ENCODE assay signal across 27 mouse cellular contexts in the genomic region with DNA sequence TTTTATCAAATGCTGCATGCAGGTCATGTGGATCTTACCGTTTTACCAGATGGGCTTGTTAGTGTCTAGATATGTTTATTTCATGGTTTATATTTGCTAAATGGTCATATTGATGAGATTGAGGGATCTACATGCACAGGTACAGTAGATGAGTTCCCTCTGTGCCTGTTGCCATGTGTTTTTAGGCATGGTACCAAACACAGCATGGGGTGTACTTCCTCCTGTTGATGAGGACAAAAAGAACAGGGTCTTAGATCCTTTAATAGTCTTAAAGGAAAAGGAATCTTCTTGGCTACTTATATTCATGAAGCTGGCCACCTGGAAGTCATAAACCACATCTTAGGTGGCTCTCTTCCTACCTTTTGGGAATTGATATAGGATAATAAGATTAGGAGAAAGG. TPM values are rescaled to one million over a fixed set of nuclear protein-coding genes. Genes with fewer than 3 reads are reported as not detected.
"Had no signal": no experiment of that assay in that cellular context is flagged by ENCODE, and none has a peak within 500 bp of the region (broad histone marks: within the 10 kb centered on the region; RNA-seq: fewer than 3 reads in every experiment).

No protein-coding gene starts in this region.

- H3K36me3 ChIP-seq: kidney, embryonic 15.5 days; limb, embryonic 10.5 days; limb, embryonic 13.5 days; liver, embryonic 12.5 days; liver, embryonic 15.5 days; midbrain, embryonic 10.5 days; midbrain, embryonic 13.5 days; neural tube, embryonic 13.5 days had no signal

- H3K9ac ChIP-seq: kidney, embryonic 15.5 days; limb, embryonic 13.5 days; liver, embryonic 12.5 days; liver, embryonic 15.5 days; midbrain, embryonic 13.5 days; neural tube, embryonic 13.5 days had no signal

- H3K27me3 ChIP-seq: kidney, embryonic 15.5 days; limb, embryonic 13.5 days; liver, embryonic 12.5 days; liver, embryonic 15.5 days; midbrain, embryonic 13.5 days; neural tube, embryonic 13.5 days had no signal

- ATAC-seq: liver, embryonic 12.5 days; midbrain, embryonic 13.5 days; midbrain, embryonic 16.5 days had no signal

- DNase-seq: kidney, postnatal 10 days; kidney, postnatal 36 days; layer of hippocampus, postnatal 36 days; liver; lung, adult 2 months; lung, postnatal 14 days; lung, postnatal 4 days; thymus, adult 18-20 months; thymus, postnatal 36 days had no signal

- H3K9me3 ChIP-seq: kidney, embryonic 15.5 days; limb, embryonic 10.5 days; limb, embryonic 13.5 days; liver, embryonic 12.5 days; liver, embryonic 15.5 days; midbrain, embryonic 10.5 days; midbrain, embryonic 13.5 days; neural tube, embryonic 13.5 days had no signal

- H3K4me1 ChIP-seq: kidney, embryonic 15.5 days; limb, embryonic 10.5 days; limb, embryonic 13.5 days; liver, embryonic 12.5 days; liver, embryonic 15.5 days; midbrain, embryonic 10.5 days; midbrain, embryonic 13.5 days had no signal

- H3K4me3 ChIP-seq: kidney, embryonic 15.5 days; left cerebral cortex, adult 2 months; limb, embryonic 10.5 days; limb, embryonic 13.5 days; liver, embryonic 12.5 days; liver, embryonic 15.5 days; midbrain, embryonic 10.5 days; midbrain, embryonic 13.5 days; myocyte; neural tube, embryonic 13.5 days had no signal

- H3K4me2 ChIP-seq: kidney, embryonic 15.5 days; limb, embryonic 13.5 days; liver, embryonic 12.5 days; liver, embryonic 15.5 days; midbrain, embryonic 13.5 days; neural tube, embryonic 13.5 days had no signal

- H3K27ac ChIP-seq: kidney, embryonic 15.5 days; left cerebral cortex, adult 2 months; limb, embryonic 10.5 days; limb, embryonic 13.5 days; liver, embryonic 12.5 days; liver, embryonic 15.5 days; midbrain, embryonic 10.5 days; midbrain, embryonic 13.5 days; neural tube, embryonic 13.5 days had no signal

RNA-seq across cellular contexts. Expression of a gene that starts 43.9 kb away (rescaled TPM):
- total RNA-seq: megakaryocyte, adult 5-6 weeks; monocyte, adult 5-6 weeks; neutrophil, adult 5-6 weeks had no signal
- polyA plus RNA-seq: liver, embryonic 15.5 days; lung, adult 2 months; lung, embryonic 16.5 days; myocyte; small intestine, adult 2 months; spleen, adult 2 months; testis, adult 2 months had no signal
